Mouse (Mus musculus) ovary, adult 2 months (tissue): Measurements from ENCODE around the gene Ccdc117. TPM values are rescaled to one million over a fixed set of nuclear protein-coding genes. Genes with fewer than 3 reads are reported as not detected.

Source experiments
- polyA plus RNA-seq: library from polyadenylated mRNA; depleted of rRNA; stranded (reverse); fragments of >200 nt; gene quantifications from 2 replicates; pipeline ENCODE4 v1.2.3, GENCODE M21; 2012; rRNA removed

Ccdc117 gene
- 9.7 and 11.0 TPM in 2 replicates for polyA plus RNA-seq

DNA sequence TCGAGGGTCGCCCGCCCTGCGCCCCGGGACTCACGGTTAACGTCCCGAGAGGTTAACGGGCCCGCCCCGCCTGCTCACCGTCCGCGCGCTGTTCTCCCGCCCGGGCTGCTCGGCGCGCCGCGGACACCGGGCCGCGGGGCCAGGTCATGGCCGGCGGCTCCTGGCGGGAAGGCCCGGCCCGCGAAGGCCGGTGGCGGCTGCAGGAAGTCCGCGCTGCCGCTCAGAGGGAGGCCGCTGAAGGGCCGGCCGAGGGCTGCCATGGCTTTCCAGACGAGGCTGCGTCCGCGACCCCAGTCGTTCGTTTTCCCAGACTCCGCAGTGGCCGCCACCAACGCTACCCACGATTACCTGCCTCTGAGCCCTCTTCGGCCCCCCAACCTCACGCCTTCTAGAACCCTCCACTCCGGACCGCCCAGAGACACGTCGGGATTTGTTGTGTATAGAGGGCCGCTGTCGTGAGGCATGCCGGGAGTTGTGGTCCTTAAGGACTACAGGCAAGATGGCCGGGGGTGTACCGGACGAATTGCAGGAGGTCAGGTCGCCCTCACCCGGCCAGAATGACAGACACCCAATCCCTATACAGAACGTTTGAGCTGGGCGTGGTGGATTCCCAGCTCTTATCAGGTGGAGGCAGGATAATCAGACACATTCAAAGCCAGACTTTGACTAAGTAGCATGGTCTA lies at the start of gene Ccdc117:
Ccdc117 (minus strand) TSS at position 389 of the 683 bp plus-strand sequence.

DNA sequence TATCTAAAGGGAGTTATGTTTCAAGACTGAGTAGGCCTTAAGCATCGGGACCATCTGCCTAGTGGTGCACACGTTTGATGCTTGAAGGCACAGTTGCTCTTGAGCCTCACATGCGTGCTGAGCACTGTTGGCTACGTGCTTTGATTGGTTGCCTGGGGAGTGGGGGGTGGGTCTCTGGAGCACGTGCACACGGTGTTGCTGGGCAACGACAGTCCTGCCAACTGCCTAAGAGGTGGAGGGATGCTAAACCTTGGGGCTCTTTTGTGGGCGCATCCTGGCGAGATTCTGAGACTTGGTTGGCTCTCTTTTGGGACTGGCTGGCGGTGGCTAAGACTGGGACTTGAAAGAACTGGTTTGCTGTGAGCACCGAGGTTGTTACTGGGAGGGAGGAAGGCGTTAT lies 27.5 kb upstream of the Ccdc117 start, which contains the start of gene Ankrd36:
Ankrd36 (plus strand) TSS at position 211 of the 400 bp plus-strand sequence.

DNA sequence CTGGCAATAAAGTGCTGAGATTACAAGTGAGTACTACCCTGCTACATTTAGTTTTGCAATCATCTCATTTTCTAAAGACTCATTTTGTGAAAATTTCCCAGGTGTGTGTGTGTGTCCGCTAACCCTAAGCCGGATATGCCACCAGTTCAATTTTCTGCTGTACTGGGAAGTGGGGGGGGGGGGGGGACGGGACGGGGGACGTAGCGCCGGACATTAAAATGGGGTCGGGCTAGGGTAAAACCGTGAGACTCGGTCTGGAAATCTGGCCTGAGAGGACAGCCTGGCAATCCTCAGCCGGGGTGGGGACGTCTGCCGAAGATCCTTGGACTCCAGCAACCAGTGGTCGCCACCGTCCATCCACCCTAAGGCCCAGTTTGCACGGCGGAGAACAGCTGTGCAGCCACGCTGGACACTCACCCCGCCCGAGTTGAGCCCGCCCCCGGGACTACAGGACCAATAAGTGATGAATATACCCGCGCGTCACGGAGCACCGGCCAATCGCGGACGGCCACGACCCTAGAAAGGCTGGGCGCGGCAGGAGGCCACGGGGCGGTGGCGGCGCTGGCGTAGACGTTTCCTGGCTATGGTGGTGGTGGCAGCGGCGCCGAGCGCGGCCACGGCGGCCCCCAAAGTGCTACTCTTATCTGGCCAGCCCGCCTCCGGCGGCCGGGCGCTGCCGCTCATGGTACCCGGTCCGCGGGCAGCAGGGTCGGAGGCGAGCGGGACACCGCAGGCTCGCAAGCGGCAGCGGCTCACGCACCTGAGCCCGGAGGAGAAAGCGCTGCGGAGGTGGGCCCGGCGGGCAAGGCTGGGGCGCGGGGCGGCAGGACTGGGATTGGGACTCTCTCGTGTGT lies 21.3 kb downstream of the Ccdc117 start, which contains the start of gene Xbp1:
Xbp1 (plus strand) TSS at position 248 of the 854 bp plus-strand sequence.

Other genes starting within 250 kb of the Ccdc117 start
- 11.5 and 12.7 TPM in 2 replicates for gene Znrf3, start 97.3 kb downstream of the Ccdc117 start, polyA plus RNA-seq
- gene Xbp1, start 21.5 kb downstream of the Ccdc117 start, polyA plus RNA-seq: 98.0 and 170 TPM in 2 replicates
- 0.10 and 0.12 TPM in 2 replicates for gene Ankrd36, start 27.5 kb upstream of the Ccdc117 start, polyA plus RNA-seq
- 270 and 800 TPM in 2 replicates for gene Mrps24, start 173.5 kb upstream of the Ccdc117 start, polyA plus RNA-seq
- 32.5 and 35.5 TPM in 2 replicates for gene Urgcp, start 220.2 kb upstream of the Ccdc117 start, polyA plus RNA-seq
- gene Dbnl, start 246.3 kb upstream of the Ccdc117 start, polyA plus RNA-seq: 88.1 and 97.6 TPM in 2 replicates